Comparison of ENCODE assay signal across 25 mouse cellular contexts in genomic region chr3:151384850-151385249, GRCm38 (mm10). TPM values are rescaled to one million over a fixed set of nuclear protein-coding genes. Genes with fewer than 3 reads are reported as not detected.
A peak's percentile ranks its signal among the peaks of the same experiment; 100 is the strongest.
DNase-seq lines count a peak whose midpoint lies in the region; ATAC-seq and TF ChIP-seq lines count a peak whose summit lies in the region.
"Had no signal": no experiment of that assay in that cellular context is flagged by ENCODE, and none has a peak within 500 bp of the region (broad histone marks: within the 10 kb centered on the region; RNA-seq: fewer than 3 reads in every experiment).

No protein-coding gene starts in this region.

- H3K9ac ChIP-seq in midbrain, embryonic 11.5 days (ENCODE audit: low read length), result no peak overlapping the region
- H3K9ac ChIP-seq in intestine, embryonic 15.5 days, result no peak overlapping the region
- no peak overlapping the region for H3K9ac ChIP-seq in midbrain, embryonic 15.5 days

- H3K9me3 ChIP-seq in midbrain, embryonic 11.5 days (ENCODE audit: control insufficient read depth, low read length), result no peaks in the 10 kb centered on the region
- H3K9me3 ChIP-seq in intestine, embryonic 15.5 days, result no peaks in the 10 kb centered on the region
- H3K9me3 ChIP-seq in midbrain, embryonic 15.5 days, result no peaks in the 10 kb centered on the region

- H3K4me1 ChIP-seq in midbrain, embryonic 11.5 days (ENCODE audit: control insufficient read depth, insufficient read depth, low read length), result no peaks in the 10 kb centered on the region
- no peaks in the 10 kb centered on the region for H3K4me1 ChIP-seq in intestine, embryonic 15.5 days (replicated peaks)
- H3K4me1 ChIP-seq in midbrain, embryonic 15.5 days, result no peaks in the 10 kb centered on the region

- H3K27ac ChIP-seq in gastrocnemius, adult 2 months, result no peak overlapping the region
- no peak overlapping the region for H3K27ac ChIP-seq in midbrain, embryonic 11.5 days (ENCODE audit: low read depth, low read length)
- no peak overlapping the region for H3K27ac ChIP-seq in intestine, embryonic 15.5 days
- H3K27ac ChIP-seq in midbrain, embryonic 15.5 days, result no peak overlapping the region

- 79% methylated on average over 5 of the region's 5 CpGs for WGBS in midbrain, embryonic 11.5 days
- WGBS in intestine, embryonic 15.5 days, result 78% methylated on average over 5 of the region's 5 CpGs
- WGBS in midbrain, embryonic 15.5 days, result 88% methylated on average over 5 of the region's 5 CpGs

- no peak for TF ChIP-seq CTCF in gastrocnemius, adult 2 months (IDR thresholded peaks at IDR 0.05)

- H3K4me3 ChIP-seq in gastrocnemius, adult 2 months, result no peak overlapping the region
- H3K4me3 ChIP-seq in midbrain, embryonic 11.5 days (ENCODE audit: low read depth, low read length), result no peak overlapping the region
- no peak overlapping the region for H3K4me3 ChIP-seq in intestine, embryonic 15.5 days (replicated peaks)
- no peak overlapping the region for H3K4me3 ChIP-seq in midbrain, embryonic 15.5 days

- intact Hi-C loops in gastrocnemius, adult 2 months (cut with DNase I), result no loop called here

- DNase-seq in 416B (ENCODE audit: low read depth), result peak; percentile 1
- no peak for DNase-seq in gastrocnemius, adult 2 months
- DNase-seq in midbrain, embryonic 11.5 days (ENCODE audit: low spot score, missing footprints), result no peak
- DNase-seq: adrenal gland, adult 2 months; adrenal gland, adult 8-10 months; adrenal gland, postnatal 10 days; adrenal gland, postnatal 14 days; adrenal gland, postnatal 25 days; adrenal gland, postnatal 36 days; B cell, adult 2 months; cerebellum, adult 11 months; cerebellum, adult 11-12 months; cerebellum, adult 18-20 months had no signal

- H3K36me3 ChIP-seq in midbrain, embryonic 11.5 days (ENCODE audit: control insufficient read depth, insufficient read depth, low read length), result no peaks in the 10 kb centered on the region
- no peaks in the 10 kb centered on the region for H3K36me3 ChIP-seq in intestine, embryonic 15.5 days
- no peaks in the 10 kb centered on the region for H3K36me3 ChIP-seq in midbrain, embryonic 15.5 days (replicated peaks)
- H3K36me3 ChIP-seq: G1E had no signal

- peak; percentile 38 for ATAC-seq in common myeloid progenitor, adult 5-6 weeks (replicated peaks; ENCODE audit: low read depth, poor library complexity, severe bottlenecking)
- ATAC-seq in granulocyte monocyte progenitor cell, adult 5-6 weeks (replicated peaks; ENCODE audit: poor library complexity, severe bottlenecking), result peak; percentile 79
- peak; percentile 66 for ATAC-seq in megakaryocyte progenitor cell, adult 5-6 weeks (replicated peaks; ENCODE audit: poor library complexity)
- no peak for ATAC-seq in midbrain, embryonic 11.5 days (ENCODE audit: low FRiP score)
- no peak for ATAC-seq in intestine, embryonic 15.5 days
- ATAC-seq in midbrain, embryonic 15.5 days (replicated peaks), result no peak
- ATAC-seq: activated CD4-positive, CD25-positive, alpha-beta regulatory T cell, adult 4 months; CD4-positive, CD25-positive, alpha-beta regulatory T cell, adult 4 months; Patski had no signal

- no peak overlapping the region for H3K4me2 ChIP-seq in midbrain, embryonic 11.5 days
- no peak overlapping the region for H3K4me2 ChIP-seq in intestine, embryonic 15.5 days (replicated peaks)
- no peak overlapping the region for H3K4me2 ChIP-seq in midbrain, embryonic 15.5 days

- H3K27me3 ChIP-seq in midbrain, embryonic 11.5 days (ENCODE audit: control insufficient read depth, insufficient read depth, low read length), result no peaks in the 10 kb centered on the region
- H3K27me3 ChIP-seq in intestine, embryonic 15.5 days (replicated peaks), result no peaks in the 10 kb centered on the region
- no peaks in the 10 kb centered on the region for H3K27me3 ChIP-seq in midbrain, embryonic 15.5 days (replicated peaks)
- H3K27me3 ChIP-seq: CH12.LX, Patski had no signal

RNA-seq across cellular contexts. Expression of gene Adgrl4, which starts 52.8 kb away (rescaled TPM):
- 395 and 418 TPM in 2 replicates for total RNA-seq in common myeloid progenitor, adult 5-6 weeks (2017)
- 95.8 and 112 TPM in 2 replicates for total RNA-seq in granulocyte monocyte progenitor cell, adult 5-6 weeks (2014; fragmentation: Nextera tagmentation)
- 132 and 143 TPM in 2 replicates for total RNA-seq in granulocyte monocyte progenitor cell, adult 5-6 weeks (2017)
- 169 and 236 TPM in 2 replicates for total RNA-seq in megakaryocyte progenitor cell, adult 5-6 weeks (2015)
- 133 and 193 TPM in 2 replicates for total RNA-seq in megakaryocyte progenitor cell, adult 5-6 weeks (2017)
- total RNA-seq in gastrocnemius, adult 2 months (2021), result 10 to 100 TPM; 22.1 to 27.4 TPM
- polyA plus RNA-seq in midbrain, embryonic 11.5 days (2014; fragmentation: Nextera tagmentation; extraction: Ambion mirVana), result 8.2 and 8.3 TPM in 2 replicates
- 6.9 and 8.4 TPM in 2 replicates for polyA plus RNA-seq in intestine, embryonic 15.5 days (2015; fragmentation: Nextera tagmentation; extraction: Ambion mirVana)
- polyA plus RNA-seq in midbrain, embryonic 15.5 days (2015; fragmentation: Nextera tagmentation; extraction: Ambion mirVana), result 14.0 and 15.0 TPM in 2 replicates
- total RNA-seq: CH12.LX, MEL had no signal
- polyA plus RNA-seq: activated CD4-positive, CD25-positive, alpha-beta regulatory T cell, adult 4 months; C2C12; CD4-positive, CD25-positive, alpha-beta regulatory T cell, adult 4 months; G1E; Patski had no signal

Comparison
In these comparisons a context has a peak if more than half of its experiments do, and no peak if none do; other contexts are left out.
1. ATAC-seq: peak in common myeloid progenitor, adult 5-6 weeks (single experiment), granulocyte monocyte progenitor cell, adult 5-6 weeks (single experiment) and megakaryocyte progenitor cell, adult 5-6 weeks (single experiment); none in midbrain, embryonic 11.5 days (single experiment), intestine, embryonic 15.5 days (single experiment) and midbrain, embryonic 15.5 days (single experiment).